Mouse (Mus musculus): ENCODE data around the gene Ccdc39.

- TF ChIP-seq CTCF (IDR thresholded peaks at IDR 0.05; ENCODE audit: low read depth) = no peak
- no peak for TF ChIP-seq EP300 (IDR thresholded peaks at IDR 0.05; ENCODE audit: low read depth)
These were observed 7.5 kb downstream of the Ccdc39 start for GRCm38 (mm10) chr3:33836576-33836975.

Measured in liver, postnatal 0 days (tissue).